Mouse (Mus musculus): ENCODE data around the gene Lrrc74a.

DNA sequence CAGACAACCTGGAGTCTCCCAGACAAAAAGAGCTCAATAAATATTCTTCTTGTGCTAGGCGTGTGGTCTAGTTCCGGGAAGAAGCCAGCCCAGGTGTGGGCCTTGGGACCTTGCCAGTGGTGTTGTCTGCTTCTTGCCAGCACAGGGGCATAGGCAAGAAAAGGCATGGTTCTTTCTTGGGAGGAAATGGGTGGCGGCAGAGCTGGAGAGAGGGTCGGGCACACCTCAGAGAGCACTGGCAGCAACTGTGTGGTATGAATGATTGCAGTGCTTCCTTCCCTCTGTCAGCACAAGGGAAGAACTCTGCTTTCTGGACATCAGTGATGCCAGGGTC lies 73.6 kb downstream of the Lrrc74a start:
- TF ChIP-seq USF1 (IDR thresholded peaks at IDR 0.05; ENCODE audit: low read depth) (no peak), MAX (IDR thresholded peaks at IDR 0.05; ENCODE audit: low read depth) (no peak), POLR2A (IDR thresholded peaks at IDR 0.05; ENCODE audit: insufficient read length, low read depth) (no peak), POLR2AphosphoS2 (IDR thresholded peaks at IDR 0.05; ENCODE audit: insufficient read length, low read depth) (no peak), CEBPB (IDR thresholded peaks at IDR 0.05; ENCODE audit: insufficient read depth, poor library complexity, severe bottlenecking) (no peak), REST (IDR thresholded peaks at IDR 0.05; ENCODE audit: insufficient read depth, insufficient read length) (no peak), TCF12 (IDR thresholded peaks at IDR 0.05; ENCODE audit: insufficient read depth, poor library complexity, severe bottlenecking) (no peak), E2F4 (IDR thresholded peaks at IDR 0.05; ENCODE audit: insufficient read depth) (no peak), MYOD1 (IDR thresholded peaks at IDR 0.05; ENCODE audit: control insufficient read depth in 1 of 3, insufficient read length in 2 of 3, low read depth in 2 of 3) (no peak), MYOG (IDR thresholded peaks at IDR 0.05; ENCODE audit: control insufficient read depth in 1 of 3, insufficient read depth in 1 of 3, insufficient read length in 2 of 3, low read depth in 2 of 3) (no peak), SRF (IDR thresholded peaks at IDR 0.05; ENCODE audit: control insufficient read depth, insufficient read length, low read depth) (no peak), TCF3 (IDR thresholded peaks at IDR 0.05; ENCODE audit: insufficient read length, low read depth) (no peak)

Data from myocyte (in vitro differentiated cells).